Mouse (Mus musculus) T-helper 17 cell (primary cell): ENCODE measurements at regions not wholly inside any gene's neighbourhood (a gene's known extent, or its start where the extent isn't known, plus 50 kb on each side); places are given as distances from the start of the nearest gene placed in this dataset.
"Not testable (repeated sequence)": the region's sequence is repeated elsewhere in the genome, so short reads cannot be mapped to it uniquely, and the experiment has no call there.

Experiments used
- in situ Hi-C, 2 experiments: fragments of 300-600 bp; cut with MboI, MseI; formaldehyde crosslinking; loops; 1 replicate in 1 of 2; 2 replicates in 1 of 2; pipeline ENCODE4 v1.15.1; 2025; ENCODE audit warnings: high pct_unique_total_duplicates in 2 of 2

- in situ Hi-C loops = loop anchor here in 1 of 2 experiments (10.0 kb wide), 1 partner anchor 1292 kb away; no protein-coding TSS in a partner anchor
These were observed 730.9 kb upstream of the Ins1 start for GRCm38 (mm10) chr19:51533221-51533620.

GRCm38 (mm10) chr19:51534401-51534800, 729.7 kb upstream of the Ins1 start:
- in situ Hi-C loops = loop anchor here in 1 of 2 experiments (10.0 kb wide), 1 partner anchor 1290 kb away; no protein-coding TSS in a partner anchor

- in situ Hi-C loops = not testable (repeated sequence)
These were observed 712.1 kb upstream of the Ins1 start for GRCm38 (mm10) chr19:51552040-51552439.

GRCm38 (mm10) chr19:51568101-51568500, 696.0 kb upstream of the Ins1 start:
- in situ Hi-C loops = no loop called here
